Mouse (Mus musculus) adrenal gland, postnatal 4 days (tissue): ENCODE results near the gene Sgca. TPM values are rescaled to one million over a fixed set of nuclear protein-coding genes. Genes with fewer than 3 reads are reported as not detected.

ENCODE experiments used
- DNase-seq, 2 experiments: peaks; one replicate each; pipeline ENCODE4 v3.0.0; 2021 to 2022; ENCODE audit warnings: low spot score in 2 of 2, mixed read lengths in 2 of 2
- total RNA-seq, 2 experiments: library from RNA; stranded (reverse); gene quantifications; 2 replicates each; pipeline ENCODE4 v1.2.3; 2021

Gene Sgca
- total RNA-seq, 2 experiments from 2014 or later, result 2.8 to 3.9 TPM

DNA sequence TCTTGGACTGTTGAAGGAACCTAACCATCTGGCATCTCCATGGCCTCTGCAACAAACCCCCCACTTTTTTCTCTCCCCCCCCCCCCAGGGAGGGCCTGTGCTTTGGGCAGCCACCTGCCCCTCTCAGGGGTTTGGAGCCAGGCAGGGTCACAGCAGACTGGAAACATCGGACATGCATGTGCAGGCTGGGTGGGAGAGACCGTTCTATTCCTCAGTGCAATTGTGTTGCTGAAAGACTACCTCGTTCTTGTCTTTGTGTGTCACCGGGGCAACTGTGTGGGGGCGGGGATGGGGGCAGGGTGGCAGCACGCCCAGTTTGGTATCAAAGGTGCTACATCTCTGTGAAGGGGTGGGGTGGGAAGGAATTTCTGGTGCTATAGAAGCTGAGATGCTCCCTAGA is 24.0 kb downstream of the Sgca start:
- no peak for DNase-seq

DNA sequence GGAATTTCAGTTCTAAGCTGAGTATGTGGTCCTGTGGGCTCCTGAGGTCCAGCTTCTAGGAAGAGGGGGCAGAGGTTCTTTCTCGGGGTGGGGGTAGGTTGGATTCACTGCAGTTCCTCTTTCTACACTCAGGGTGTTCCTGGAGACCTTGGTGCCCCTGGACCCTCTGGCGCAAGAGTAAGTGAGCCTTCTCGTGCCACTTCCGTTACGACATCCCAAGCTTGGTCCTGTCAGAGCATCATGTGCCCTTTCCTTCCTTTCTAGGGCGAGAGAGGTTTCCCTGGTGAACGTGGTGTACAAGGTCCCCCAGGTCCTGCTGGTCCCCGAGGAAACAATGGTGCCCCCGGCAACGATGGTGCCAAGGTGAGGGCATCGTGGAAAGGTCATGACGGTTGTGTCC is 30.9 kb downstream of the Sgca start:
- no peak for DNase-seq

DNA sequence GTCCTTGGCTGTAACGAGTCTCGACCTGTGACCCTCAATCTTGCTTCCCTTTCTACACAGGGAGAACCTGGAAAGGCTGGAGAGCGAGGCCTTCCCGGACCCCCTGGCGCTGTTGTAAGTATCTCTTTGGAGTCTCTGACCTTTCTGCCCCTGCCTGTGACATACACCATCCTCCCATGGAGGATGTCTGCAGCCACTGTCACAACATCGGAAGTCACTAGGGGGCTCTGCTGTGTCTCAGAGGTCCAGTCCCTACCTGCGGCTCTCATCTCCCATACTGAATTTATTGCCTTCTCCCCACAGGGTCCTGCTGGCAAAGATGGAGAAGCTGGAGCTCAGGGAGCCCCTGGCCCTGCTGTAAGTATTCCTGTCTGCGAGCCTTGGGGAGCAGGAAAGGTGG is 31.8 kb downstream of the Sgca start:
- DNase-seq, result no peak

DNA sequence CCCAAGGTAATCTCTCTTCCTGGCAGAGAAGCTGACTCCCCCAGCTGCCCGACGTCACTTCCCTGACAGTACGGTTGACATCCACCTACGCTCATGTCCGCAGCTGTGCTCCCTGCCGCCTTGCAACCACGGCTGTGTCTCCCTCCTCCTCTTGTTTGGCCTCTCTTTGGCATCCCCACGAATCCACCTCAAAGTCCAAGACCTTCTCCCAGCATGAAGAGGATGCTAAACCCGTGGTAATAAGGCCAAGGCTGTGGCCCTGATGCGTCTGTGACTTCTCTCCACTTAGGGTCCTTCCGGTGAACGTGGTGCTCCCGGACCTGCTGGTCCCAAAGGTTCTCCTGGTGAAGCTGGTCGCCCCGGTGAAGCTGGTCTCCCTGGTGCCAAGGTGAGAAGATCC is 33.1 kb downstream of the Sgca start:
- DNase-seq, result no peak

DNA sequence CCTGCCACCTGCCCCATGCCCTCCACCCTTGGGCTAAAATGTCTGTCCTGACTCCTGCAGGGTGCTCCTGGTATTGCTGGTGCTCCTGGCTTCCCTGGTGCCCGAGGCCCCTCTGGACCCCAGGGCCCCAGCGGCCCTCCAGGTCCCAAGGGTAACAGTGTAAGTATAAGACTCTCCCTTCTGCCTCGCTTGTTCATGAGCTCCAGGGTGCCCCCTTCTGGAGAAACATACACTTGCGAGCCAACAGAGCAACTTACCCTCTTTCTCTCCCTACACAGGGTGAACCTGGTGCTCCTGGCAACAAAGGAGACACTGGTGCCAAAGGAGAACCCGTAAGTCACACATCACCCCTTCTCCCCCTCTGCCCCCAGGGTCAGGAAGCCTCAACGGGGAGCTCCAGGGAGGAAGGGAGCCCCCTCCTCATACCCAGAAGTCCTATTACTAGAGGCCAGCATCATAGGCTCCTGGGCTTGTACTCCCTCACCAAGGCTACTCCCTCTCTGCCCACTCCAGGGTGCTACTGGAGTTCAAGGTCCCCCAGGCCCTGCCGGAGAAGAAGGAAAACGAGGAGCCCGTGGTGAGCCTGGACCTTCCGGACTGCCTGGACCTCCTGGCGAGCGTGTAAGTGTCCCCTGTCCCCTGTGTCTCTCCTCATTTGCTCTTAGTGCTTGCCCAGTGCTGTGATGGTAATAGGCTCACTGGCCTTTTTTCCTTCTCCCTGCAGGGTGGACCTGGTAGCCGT is 33.7 kb downstream of the Sgca start:
- no peak for DNase-seq

DNA sequence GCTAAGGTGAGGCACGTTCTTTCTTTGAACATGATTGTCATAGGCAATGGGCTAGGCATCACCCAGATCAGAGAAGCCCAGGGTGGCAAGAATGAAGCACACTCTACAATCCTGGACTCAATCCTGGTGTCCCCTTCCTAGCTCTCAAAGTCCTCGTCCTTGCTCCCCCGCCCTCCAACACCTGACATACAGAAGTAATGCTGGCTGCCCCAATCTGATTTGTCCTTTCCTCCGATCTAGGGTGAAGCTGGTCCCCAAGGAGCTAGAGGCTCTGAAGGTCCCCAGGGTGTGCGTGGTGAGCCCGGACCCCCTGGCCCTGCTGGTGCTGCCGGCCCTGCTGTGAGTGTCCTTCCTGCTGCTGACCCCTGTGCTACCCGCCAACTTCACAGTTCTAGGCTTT is 34.4 kb downstream of the Sgca start:
- DNase-seq, result no peak

DNA sequence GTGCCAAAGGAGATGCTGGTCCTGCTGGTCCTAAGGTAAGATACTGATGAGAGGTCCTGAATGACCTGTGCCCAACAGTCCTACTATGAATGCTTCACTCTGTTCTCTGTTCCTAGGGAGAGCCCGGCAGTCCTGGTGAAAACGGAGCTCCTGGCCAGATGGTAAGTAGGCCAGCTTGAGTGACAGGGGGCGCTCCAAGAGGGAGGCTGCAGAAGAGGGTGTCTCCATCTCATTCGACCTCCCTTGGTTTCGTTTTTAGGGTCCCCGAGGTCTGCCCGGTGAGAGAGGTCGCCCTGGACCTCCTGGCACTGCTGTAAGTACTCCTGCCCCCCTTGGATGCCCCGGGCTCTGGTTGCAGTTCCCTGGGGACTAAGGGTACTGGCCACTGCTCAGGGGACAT is 35.0 kb downstream of the Sgca start:
- DNase-seq, result no peak

DNA sequence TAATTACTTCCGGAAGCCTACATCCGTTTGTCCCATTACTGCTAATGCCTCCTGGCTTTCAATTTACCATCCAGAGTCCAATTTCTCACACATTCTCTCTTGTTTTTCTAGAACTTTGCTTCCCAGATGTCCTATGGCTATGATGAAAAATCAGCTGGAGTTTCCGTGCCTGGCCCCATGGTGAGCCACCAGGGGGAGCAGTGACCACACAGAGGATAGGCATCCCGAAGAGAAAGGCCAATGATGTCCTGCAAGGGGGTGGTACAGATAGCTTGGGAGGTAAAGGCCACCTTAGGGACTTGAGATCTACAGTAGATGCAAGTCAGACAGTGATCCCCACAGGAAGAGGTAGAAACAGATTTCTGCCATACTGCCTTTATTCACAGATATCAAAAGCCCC is 36.8 kb downstream of the Sgca start:
- DNase-seq, result peak in 1 of 2 experiments; percentile 60

DNA sequence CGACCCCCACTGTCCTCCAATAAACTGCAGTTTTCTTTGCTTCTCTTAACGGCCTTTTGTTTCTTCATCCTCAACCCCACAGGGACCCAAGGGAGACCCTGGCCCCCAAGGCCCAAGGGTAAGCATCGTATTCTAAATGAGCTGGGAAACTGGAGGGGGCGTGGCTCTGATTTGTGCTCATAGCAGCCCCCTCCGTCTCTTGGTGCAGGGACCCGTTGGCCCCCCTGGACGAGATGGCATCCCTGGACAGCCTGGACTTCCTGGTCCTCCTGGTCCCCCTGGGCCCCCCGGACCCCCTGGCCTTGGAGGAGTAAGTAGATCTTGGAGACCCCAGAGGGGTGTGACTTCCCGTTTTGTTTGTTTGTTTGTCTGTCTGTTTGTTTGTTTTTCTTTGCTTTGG is 37.8 kb downstream of the Sgca start:
- no peak for DNase-seq

DNA sequence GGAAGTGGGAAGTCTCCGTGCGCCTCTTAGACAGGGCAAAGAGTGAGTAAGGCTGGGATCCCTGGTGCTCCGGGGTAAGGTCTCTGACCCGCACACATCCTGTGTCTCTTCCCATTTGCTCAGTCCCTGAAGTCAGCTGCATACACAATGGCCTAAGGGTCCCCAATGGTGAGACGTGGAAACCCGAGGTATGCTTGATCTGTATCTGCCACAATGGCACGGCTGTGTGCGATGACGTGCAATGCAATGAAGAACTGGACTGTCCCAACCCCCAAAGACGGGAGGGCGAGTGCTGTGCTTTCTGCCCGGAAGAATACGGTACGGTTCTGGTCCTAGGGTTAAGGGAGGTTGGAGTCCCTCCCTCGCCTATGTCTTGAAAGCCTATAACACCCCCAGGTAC is 38.3 kb downstream of the Sgca start:
- no peak for DNase-seq

DNA sequence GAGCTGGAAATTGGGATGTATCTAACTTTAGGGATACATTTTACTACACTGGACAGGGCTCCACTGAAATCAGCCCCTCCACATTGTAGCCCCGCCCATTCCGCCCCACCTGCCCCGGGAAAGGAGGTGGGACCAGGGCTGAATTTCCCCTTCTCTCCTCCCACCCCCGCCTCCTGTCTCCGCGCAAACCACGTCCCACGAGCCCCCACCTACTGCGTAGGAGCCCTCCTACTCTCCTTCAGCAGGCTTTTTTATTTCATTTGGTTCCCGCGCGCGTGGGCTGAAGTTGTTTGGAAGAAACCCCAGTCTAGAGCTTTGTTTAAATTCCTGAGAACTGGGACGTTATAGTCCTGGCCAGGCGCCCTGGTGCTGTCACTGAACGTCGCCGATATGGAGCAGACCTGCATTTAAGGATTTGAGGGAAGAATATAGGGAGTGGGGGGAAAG is 38.8 kb downstream of the Sgca start:
- DNase-seq, result no peak

DNA sequence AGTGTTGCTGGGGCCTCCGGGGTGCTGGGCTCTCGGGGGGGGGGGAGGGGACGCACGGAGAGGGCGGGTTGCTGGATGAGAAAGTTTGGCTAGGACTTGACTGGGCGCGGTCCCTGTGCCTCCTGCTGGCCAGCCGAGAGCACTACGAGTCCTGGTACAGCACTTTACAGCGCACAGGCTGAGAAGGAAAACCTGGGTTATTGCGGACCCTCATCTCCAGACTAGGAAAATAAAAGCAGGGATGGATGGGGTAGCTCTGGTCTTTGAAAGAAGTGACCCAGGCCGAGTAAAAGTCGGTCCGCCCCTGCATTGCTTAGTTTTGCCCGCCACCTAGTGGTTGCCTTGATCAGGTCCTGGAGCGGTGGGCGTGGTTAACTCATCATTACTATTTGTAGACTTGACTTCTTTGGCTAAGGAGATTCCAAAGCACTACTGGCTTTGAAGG is 39.3 kb downstream of the Sgca start:
- DNase-seq, result peak; percentile 64 to 79

DNA sequence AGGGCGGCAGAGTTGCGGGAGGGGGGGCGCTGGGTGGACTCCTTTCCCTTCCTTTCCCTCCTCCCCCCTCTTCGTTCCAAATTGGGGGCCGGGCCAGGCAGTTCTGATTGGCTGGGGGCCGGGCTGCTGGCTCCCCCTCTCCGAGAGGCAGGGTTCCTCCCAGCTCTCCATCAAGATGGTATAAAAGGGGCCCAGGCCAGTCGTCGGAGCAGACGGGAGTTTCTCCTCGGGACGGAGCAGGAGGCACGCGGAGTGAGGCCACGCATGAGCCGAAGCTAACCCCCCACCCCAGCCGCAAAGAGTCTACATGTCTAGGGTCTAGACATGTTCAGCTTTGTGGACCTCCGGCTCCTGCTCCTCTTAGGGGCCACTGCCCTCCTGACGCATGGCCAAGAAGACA is 40.1 kb downstream of the Sgca start, which contains the start of gene Col1a1:
Gene Col1a1 (plus strand): TSS at position 180 of the 400 bp plus-strand sequence.
- no peak for DNase-seq

DNA sequence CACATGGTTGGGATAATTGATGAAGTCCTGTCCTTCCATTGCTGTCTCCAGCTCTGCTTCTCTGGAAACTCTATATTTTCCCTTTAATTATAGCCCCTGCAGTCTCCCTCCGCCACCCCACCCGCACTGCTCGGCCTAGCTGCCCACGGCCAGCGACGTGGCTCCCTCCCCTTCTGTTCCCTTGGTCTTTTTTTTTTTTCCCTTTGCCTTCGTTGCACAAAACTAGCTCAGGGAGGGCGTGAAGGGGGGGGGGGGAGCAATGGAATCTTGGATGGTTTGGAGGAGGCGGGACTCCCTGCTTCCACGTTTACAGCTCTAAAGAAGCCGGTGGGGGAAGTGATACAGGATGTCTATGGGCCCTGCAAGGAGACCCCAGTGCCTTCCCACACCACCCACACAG is 41.6 kb downstream of the Sgca start:
- DNase-seq, result no peak

DNA sequence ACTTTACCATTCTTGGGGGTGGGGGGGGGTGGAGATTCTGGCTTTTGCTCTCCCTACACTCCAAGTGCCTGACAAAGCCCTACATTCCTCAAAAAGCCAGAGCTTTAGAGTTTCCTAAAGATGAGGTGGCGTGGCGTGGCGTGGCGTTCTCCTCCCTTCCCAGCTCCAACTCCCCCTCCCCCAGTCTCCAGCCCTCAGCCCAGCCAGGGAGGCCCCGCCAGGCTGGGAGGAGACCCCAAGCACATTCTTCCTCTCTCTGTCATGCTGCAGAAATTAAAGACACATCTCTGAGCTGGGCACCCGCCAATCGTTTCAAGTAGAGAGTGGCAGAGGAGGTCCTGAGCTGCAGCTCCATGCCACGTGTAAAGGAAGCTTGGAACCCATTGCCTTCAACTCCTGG is 42.5 kb downstream of the Sgca start:
- no peak for DNase-seq

DNA sequence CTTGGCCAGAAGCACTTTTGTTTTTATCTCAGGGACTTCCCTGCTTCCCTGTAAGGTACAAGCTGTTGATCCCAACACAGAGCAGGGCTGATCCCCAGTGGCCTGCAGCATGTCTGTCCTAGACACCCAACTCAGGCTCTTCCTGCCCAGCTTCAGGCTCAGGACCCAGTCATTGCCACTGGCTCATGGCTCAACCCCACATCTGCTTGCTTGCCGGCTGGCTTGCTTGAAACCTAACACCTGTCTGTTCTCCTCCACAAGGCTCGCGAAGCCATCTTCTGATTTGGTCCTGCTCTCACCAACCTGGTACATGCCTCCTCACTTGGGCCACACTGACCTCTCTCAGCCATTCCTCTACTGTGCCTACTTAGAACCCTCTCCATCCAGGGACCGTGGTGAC is 46.0 kb downstream of the Sgca start:
- no peak for DNase-seq

DNA sequence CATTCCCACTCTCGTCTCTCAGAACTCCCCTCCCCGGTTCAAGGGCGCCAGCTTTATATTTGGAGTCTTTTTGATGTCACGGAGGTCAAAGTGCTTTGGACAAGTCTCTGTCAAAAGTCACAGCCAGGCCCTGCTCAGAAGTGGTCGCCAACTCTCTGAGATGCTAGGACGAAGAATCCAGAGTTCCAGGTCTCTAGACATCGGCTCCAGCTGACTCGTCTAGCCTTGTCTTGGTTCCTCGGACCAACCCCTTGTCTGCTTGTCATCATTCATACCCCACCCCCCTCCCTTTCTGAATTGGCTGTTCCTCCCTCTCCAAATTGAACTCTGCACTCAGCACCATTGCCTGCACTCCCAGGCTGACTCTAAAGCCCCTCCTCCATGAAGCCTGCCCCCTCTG is 46.5 kb downstream of the Sgca start:
- no peak for DNase-seq

DNA sequence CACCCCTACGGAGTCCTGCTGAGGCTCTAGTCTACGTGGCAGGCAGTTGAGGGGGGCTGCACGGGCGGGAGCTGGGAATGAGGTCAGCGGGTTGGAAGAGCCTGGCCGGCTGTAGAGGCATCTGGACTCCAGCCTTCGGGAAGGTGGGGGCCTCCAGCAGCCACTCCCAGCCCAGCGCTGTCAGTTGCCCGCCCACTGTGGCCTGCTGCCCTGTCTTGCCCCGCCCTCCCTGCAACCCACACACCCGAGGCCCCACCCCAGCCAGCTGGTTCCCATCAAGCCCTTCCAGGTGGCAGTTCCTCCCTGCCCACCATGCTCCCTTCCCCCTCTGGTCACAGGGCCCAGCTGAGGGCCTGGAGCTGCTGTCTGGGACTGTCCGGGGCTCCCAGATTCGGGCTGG is 47.3 kb downstream of the Sgca start:
- DNase-seq, result peak; percentile 27 to 37

DNA sequence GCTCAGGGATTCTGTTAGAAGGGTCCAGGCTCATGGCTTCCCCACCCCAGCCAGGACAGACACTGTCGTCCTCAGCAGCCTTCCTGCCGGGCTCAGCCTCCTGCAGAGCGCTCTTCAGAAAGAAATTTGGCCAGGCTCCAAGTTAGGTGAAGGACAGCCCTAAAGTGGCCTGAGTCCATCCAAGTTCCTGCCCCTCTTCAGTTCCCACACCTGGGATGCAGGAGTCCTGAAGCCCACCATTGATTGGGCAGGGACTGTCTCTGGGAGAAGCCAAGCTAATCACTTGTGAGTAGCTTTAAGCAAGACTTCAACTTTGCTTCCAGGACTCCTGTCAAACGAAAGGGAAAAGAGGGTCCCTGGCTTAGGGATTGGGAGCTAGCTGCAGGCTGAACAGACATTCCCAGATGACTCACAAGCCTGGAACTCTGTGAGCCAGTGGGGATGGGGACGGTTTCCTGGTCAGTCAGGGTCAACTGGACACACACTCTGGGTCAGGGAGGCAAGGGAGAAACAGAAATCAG is 48.3 kb downstream of the Sgca start:
- DNase-seq, result no peak

DNA sequence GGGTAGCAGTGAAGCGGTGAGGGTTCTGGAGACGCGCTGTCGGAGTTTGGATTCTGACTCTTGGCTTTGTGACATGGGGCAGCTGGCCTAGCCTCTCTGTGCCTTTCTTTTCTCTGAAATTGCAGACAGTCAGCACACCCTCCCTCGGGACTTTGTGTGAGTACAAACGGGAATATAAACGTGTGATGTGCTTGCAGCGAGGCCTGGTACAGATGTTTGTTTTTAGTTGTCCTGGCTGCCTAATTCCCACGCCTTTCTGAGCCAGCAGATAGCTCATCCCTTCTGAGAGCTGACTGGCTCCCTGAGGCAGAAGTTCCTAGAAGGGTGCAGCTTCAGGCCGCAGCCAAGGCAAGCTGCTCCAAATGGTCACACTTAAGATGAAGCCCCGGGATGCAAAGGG is 49.7 kb downstream of the Sgca start:
- DNase-seq, result no peak

DNA sequence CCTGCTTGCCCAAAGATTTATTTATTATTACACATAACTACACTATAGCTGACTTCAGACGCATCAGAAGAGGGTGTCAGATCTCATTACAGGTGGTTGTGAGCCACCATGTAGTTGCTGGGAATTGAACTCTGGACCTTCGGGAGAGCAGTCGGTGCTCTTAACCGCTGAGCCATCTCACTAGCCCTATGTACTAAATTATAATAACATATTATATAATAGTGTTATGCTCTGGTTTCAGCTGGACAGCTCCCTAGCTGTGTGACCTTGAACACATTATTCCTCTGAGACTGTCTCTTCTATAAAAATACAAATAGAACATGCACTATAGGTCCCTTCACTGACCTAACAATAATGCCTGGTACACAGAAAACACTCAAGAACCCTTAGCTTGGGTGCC is 51.1 kb downstream of the Sgca start:
- no peak for DNase-seq

DNA sequence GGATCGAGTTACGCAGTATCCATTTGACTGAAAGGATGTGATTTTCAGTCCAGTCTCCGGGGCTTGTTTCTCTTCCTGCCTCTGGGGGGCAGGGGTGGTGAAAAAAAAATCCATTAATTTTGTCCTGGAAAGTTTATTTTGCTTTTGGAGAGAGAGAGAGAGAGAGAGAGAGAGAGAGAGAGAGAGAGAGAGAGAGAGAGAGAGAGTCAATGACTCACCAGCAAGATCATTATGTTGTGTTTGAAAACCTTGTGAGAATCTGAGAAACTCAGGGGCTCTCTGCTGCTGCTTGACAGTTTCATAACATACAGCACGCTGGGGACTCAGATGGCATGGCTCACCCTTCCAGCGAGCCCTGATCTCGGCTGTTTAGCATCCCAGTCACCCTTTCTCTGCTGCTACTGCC is 55.1 kb downstream of the Sgca start:
- DNase-seq, result no peak

DNA sequence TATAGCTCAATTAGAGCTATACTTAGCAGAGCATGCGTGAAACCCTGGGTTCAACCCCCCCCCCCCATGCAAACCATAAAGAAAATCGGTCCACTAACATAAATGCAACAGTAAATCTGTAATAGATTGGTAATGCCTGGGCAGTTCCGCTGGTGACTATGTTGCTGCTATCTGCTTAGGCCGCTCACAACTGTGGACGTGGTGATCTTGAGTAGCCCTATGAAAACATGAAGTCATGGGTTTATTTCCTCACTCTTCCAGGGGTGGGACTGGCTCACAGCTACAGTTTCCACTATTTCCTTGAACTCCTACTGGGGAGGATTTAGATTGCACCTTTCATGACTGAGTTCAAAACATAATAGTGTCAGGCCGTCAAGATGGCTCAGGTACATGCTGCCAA is 58.4 kb downstream of the Sgca start:
- no peak for DNase-seq
